Mouse (Mus musculus) liver, adult 10 weeks (tissue): ENCODE data around the gene Fam163b. TPM values are rescaled to one million over a fixed set of nuclear protein-coding genes. Genes with fewer than 3 reads are reported as not detected.

Source experiments
- polyA plus RNA-seq: library from polyadenylated mRNA; stranded (reverse); fragments of 350-450 nt; fragmentation: Illumina TruSeq; extraction: RNeasy Lipid Tissue Mini Kit (QIAGEN cat#74804); gene quantifications from one replicate; pipeline ENCODE4 v1.2.3, GENCODE M21; 2014; ENCODE audit warnings: low read depth, low replicate concordance

The Fam163b gene
- not detected for polyA plus RNA-seq

DNA sequence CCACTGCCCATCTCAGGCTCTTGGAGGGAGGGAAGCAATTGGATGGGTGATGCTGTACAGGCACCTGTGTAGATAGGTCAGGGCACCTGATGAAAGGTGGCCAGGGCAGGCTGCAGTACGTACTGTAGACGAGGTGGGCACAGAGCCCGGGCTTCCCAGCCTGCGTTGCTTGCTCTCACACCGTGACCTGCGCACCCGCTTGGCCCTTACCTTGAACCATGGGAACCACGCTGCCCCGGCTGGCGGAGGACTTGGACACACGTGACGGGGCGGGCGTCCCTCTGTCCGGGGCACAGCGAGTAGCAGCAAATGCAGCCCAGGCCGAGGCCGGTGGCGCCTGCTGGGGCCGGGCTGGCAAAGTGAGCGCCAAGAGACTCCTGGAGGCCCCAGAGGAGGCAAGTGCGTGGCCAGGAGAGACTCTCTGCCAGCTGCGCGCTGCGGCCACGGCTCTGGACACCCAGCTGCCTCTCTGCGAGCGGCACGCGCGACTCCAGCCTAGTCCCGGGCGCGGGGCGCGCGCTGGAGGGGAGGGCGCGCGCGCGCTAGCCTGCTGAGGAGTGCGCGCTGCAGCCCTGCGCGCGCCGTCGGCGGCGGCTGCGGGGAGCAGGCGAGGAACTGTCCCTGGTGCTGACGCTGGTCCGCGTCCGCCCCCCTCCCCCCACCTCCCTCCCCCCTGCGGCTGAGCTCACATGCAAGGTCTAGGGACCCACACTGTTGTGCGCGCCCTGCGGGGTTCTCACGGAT lies at the start of gene Fam163b:
Fam163b (minus strand) TSS at position 542 of the 744 bp plus-strand sequence.

GRCm38 (mm10) chr2:27164796-27165590 lies 22.7 kb upstream of the Fam163b start, which contains the start of gene Dbh:
Dbh (plus strand) TSS chr2:27165233.

GRCm38 (mm10) chr2:27079152-27079584 lies 63.1 kb downstream of the Fam163b start, which contains the start of gene Adamtsl2:
Adamtsl2 (plus strand) TSS chr2:27079379.

GRCm38 (mm10) chr2:27071978-27072377 lies 70.3 kb downstream of the Fam163b start, which contains the start of gene Mymk:
Mymk (minus strand) TSS chr2:27072179.

Other genes with a start within 250 kb of the Fam163b start
- gene Surf6, start 239.6 kb downstream of the Fam163b start, polyA plus RNA-seq, result 4.9 TPM
- 5.5 TPM for gene Med22, start 231.8 kb downstream of the Fam163b start, polyA plus RNA-seq
- 61.9 TPM for gene Rpl7a, start 231.7 kb downstream of the Fam163b start, polyA plus RNA-seq
- 8.2 TPM for gene Surf2, start 226.1 kb downstream of the Fam163b start, polyA plus RNA-seq
- gene Surf1, start 226.0 kb downstream of the Fam163b start, polyA plus RNA-seq, result 36.3 TPM
- gene Surf4, start 208.6 kb downstream of the Fam163b start, polyA plus RNA-seq, result 78.7 TPM
- gene Stkld1, start 208.4 kb downstream of the Fam163b start, polyA plus RNA-seq, result not detected
- 21.3 TPM for gene Rexo4, start 178.1 kb downstream of the Fam163b start, polyA plus RNA-seq
- gene Adamts13, start 169.1 kb downstream of the Fam163b start, polyA plus RNA-seq, result 0.37 TPM
- 10.9 TPM for gene Cacfd1, start 132.6 kb downstream of the Fam163b start, polyA plus RNA-seq
- gene Slc2a6, start 114.5 kb downstream of the Fam163b start, polyA plus RNA-seq, result not detected
- gene Mymk, start 70.3 kb downstream of the Fam163b start, polyA plus RNA-seq, result not detected
- gene Adamtsl2, start 63.1 kb downstream of the Fam163b start, polyA plus RNA-seq, result 0.19 TPM
- gene Dbh, start 22.7 kb upstream of the Fam163b start, polyA plus RNA-seq, result not detected
- 86.3 TPM for gene Sardh, start 105.8 kb upstream of the Fam163b start, polyA plus RNA-seq